ENCODE assay signal across 1 mouse cellular context in the genomic region with DNA sequence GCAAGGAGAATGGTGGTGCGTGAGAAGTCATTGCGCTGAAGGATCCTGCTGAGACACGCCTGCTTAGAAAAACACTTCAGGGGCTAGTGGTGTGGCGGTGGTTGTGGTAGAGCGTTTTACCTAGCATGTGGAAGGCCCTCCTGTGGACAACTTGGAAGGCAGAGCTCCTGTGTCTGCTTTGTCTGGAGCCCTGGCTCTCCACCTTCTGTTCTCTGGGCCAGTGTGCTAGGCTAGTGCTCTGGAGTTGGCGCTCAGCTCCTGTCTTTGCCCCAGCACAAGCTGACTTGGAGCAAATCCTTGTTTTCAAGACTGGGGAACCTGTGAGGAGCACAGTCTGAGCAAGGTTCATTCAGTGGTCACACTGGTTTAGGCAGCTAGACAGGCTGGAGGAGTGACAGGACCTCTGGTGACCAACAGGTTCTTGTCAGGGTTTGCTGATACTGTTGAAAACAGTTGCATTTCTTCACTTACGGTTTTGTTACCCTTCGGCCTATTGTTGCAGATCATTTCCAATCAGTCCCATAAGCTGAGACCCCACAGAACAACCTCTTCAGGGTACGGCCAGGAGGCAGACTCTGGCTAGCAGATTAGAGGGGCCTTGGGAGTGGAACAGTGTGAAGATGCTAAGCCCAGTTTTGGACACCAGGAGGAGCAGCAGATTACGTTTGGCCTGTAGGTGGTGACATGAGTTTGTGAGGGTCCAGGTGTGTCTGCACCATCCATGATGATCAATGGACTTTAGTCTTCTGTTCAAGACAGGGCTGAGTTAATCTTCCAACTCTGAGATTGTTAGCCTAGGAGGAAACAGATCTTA.
TF ChIP-seq lines count a peak whose summit lies in the region.

No protein-coding gene starts in this region.

TF ChIP-seq in MEL, 35 proteins besides CTCF, POLR2A, EP300 and RAD21:
- TF ChIP-seq SMC3 (IDR thresholded peaks at IDR 0.05; ENCODE audit: low read depth, low read length) (0 out of 2 replicates have a peak, but pooled peaks have one; percentile 22), JUND (IDR thresholded peaks at IDR 0.05; ENCODE audit: low read depth, low read length) (no peak)
